Mouse (Mus musculus) left cerebral cortex, adult 2 months (tissue): Measurements from ENCODE around the gene Gins2. TPM values are rescaled to one million over a fixed set of nuclear protein-coding genes. Genes with fewer than 3 reads are reported as not detected.
A peak's percentile ranks its signal among the peaks of the same experiment; 100 is the strongest.

ENCODE experiments used
- DNase-seq, 2 experiments: peaks; one replicate each; pipeline ENCODE4 v3.0.0; 2021 to 2022; ENCODE audit warnings: low spot score in 2 of 2, mixed read lengths in 1 of 2; ENCODE audit errors: extremely low spot score in 1 of 2
- H3K27ac ChIP-seq: fragments of 200-600 bp; 2 replicates; pipeline ENCODE4 v1.8.1; 2022
- H3K4me3 ChIP-seq: fragments of 200-600 bp; 2 replicates; pipeline ENCODE4 v1.8.1; 2022
- CTCF ChIP-seq: fragments of 200-600 bp; IDR thresholded peaks from 2 replicates; pipeline ENCODE4 v1.8.1; 2022; ENCODE audit warnings: antibody characterized with exemption, mild to moderate bottlenecking, moderate library complexity
- intact Hi-C: fragments of 180-260 bp; cut with DNase I; formaldehyde crosslinking; loops from one replicate; pipeline ENCODE4 v1.15.1; 2025
- total RNA-seq, 2 experiments: library from RNA; stranded (reverse); gene quantifications; 2 replicates each; pipeline ENCODE4 v1.2.3; 2021

The Gins2 gene
- total RNA-seq, 2 experiments from 2014 or later: 1.0 to 2.9 TPM

DNA sequence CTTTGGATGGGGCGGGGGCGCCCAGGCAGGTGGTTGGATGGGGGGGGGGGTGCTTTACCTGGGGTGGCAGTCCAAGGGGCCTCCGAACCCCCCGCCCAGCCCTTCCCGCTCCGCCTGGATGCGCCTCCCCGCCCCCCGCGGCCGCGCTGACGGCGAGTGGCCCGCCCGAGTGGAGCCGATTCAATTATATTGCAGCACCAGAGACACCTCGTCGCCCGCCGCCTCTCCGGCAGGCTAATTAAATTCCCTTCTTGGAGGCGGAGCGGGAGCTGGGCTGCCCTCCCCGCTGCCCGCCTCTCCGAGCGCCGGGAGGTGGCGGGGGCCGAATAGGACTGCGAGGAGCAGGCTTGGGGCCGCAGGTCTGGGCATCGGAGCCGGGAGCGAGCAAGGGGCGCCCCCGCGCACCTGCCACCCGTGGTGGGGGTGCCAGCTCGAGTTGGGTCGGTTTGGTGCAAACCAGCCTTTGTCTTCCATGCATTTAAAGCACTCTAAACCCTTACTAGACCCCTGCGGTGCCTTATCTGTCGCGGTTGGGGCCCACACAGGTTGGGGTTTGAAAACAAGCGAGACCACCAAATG lies 51.2 kb downstream of the Gins2 start:
- intact Hi-C loops: loop anchor here (2.0 to 5.0 kb wide), 4 partner anchors 61 to 236 kb away; no protein-coding TSS in a partner anchor
- H3K4me3 ChIP-seq: peak overlapping the region; percentile 67
- no peak; the same call in 1 of the 2 replicates for TF ChIP-seq CTCF
- DNase-seq: peak; percentile 70 to 74
- peak overlapping the region; percentile 93 for H3K27ac ChIP-seq

- DNase-seq: peak; percentile 62 to 68
- H3K4me3 ChIP-seq: peak overlapping the region; percentile 67
- intact Hi-C loops: loop anchor here (2.0 to 5.0 kb wide), 4 partner anchors 61 to 235 kb away; no protein-coding TSS in a partner anchor
- peak overlapping the region; percentile 93 for H3K27ac ChIP-seq
- no peak for TF ChIP-seq CTCF
Measured at GRCm38 (mm10) chr8:120537207-120537817, 51.8 kb downstream of the Gins2 start.

DNA sequence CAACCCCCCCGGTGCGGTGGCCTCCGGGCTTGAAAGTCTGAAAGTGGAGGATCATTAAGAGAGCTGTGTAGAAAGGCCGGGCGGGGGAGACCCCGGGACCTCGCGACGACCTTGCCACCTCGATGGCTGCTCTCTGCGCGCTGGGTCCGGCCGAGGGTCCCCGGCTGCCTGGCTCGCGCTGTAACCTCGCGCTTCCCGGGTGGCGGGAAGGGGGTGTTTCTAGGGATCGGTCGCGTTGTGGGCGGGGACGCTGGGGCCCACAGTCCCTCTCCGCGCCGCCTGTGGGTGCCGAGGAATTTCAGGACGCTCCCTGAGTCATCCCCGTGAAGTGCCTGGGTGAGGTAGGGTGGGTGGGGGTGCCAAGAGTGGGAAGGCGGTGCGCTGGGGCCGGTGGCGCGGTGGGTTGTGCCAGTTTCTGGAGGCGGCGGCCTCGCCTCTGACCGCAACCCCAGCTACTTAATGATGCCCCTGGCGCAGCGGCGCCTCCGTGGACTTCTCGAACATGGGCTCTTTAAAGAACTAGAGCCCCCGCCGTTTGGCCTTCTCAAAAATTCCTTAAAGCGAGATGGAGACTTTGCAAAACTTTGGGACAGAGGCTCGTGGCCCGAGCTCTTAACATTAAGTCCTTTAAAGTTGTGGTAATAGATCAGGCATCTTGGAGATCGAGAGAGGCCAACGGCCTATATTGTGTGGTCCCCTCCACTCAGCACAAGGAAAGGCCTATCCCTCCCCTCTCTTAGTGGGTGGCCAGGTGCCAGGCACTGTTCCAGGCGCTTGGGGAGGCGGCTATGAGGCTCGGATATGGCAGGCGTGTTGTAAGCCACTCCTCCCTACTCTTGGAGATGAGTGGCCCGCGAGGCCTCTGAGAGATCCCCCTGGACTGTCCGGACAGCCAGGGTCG lies 52.5 kb downstream of the Gins2 start:
- DNase-seq: peak; percentile 56 to 63
- Histone ChIP-seq H3K4me3 (peak overlapping the region; percentile 67), H3K27ac (peak overlapping the region; percentile 93)
- intact Hi-C loops: loop anchor here (1.0 to 5.0 kb wide), 5 partner anchors 62 to 234 kb away; no protein-coding TSS in a partner anchor
- no peak for TF ChIP-seq CTCF

DNA sequence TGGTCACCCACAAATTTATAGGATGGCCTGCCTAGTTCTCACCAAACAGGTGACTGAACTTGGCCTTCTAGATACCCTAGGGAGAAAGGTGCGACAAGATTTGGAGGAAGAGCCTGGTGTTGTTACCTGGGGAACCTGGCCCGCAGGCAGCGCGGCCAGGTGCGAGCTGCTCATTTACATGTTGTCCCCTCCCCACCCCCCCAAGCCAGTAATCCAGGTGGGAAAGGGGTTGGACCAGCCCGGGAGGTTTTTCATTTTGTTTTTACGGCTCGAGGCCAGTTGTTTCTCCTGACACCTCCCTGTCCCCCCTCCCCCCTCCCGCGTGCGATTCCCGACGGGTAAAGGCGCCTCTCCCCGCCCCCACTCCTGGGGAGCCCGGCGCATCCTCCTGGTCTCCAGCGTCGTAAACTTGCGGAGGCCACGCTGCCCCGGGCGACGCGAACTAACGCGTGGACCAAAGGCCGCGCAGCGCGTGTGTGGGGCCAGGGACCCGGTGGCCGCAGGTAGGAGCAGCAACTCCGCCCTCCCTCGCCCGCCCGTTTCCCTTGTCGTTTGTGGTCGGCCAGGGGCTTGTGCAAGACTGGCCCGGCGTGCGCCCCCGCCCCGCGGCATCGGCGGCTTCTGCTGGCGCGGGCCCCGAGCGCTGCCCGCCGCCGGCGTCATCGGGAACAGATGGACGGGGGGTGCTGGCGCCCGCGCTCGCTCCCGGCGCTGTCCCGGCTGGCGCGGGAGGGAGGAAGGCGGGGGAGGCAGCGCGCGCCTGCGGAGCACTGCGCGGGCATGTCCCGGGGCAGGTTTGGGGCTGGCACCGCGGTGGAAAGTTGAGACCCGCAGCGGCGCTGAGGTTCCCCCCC lies 53.4 kb downstream of the Gins2 start:
- H3K4me3 ChIP-seq: peak overlapping the region; percentile 67
- TF ChIP-seq CTCF: no peak
- DNase-seq: peak; percentile 79 to 87
- intact Hi-C loops: loop anchor here (1.0 to 5.0 kb wide), 5 partner anchors 63 to 233 kb away; no protein-coding TSS in a partner anchor
- peak overlapping the region; percentile 93 for H3K27ac ChIP-seq

DNA sequence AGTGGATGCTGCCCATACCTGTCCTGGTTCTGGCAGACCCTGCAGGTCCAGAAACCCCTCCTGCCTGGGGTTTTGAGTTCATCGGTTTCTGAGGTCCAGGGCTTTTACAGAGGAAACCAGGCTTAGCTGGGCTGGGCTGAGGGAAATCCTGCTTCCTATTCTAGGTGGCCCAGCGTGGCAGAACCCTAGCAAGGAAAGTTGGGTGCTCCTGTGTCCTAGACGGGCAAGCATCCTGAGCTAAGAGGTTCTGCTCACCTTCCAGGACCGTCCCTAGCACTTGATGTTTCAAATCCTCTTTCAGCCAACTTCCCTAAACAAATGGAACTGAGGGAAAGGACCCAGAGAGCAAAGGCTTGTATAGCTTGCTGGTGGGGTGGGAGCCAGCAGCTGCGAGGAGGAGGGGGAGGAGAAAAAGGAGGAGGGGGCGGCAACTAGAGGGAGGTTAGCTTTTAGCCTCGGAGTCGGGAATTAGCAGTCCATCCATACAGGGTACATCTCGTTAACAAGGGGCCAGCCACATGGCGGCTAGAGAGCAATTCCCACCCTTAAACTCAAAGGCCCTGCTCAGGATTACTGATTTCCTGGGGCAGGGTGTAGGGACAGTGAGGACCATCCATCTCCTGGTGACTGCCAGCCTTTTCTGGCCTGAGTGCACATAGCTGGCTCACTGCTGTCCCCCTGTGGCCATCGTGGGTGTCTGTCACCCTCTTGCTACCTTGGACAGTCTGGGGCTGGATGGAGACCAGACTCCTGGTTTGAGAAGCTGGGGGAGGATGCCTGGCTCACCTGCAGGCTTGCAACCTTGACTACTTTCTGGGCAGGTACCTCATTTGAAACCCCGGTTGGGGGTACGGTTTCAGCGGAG lies 54.4 kb downstream of the Gins2 start:
- intact Hi-C loops: loop anchor here (1.0 to 5.0 kb wide), 4 partner anchors 46 to 232 kb away; no protein-coding TSS in a partner anchor
- Histone ChIP-seq H3K4me3 (no peak overlapping the region), H3K27ac (no peak overlapping the region)
- peak; percentile 78 to 79 for DNase-seq
- peak; percentile 97 for TF ChIP-seq CTCF

GRCm38 (mm10) chr8:120534080-120534479 lies 55.0 kb downstream of the Gins2 start:
- TF ChIP-seq CTCF: no peak
- no peak overlapping the region for H3K4me3 ChIP-seq
- intact Hi-C loops: loop anchor here (1.0 kb wide), 1 partner anchor 46 kb away; no protein-coding TSS in a partner anchor
- H3K27ac ChIP-seq: no peak overlapping the region
- no peak for DNase-seq

DNA sequence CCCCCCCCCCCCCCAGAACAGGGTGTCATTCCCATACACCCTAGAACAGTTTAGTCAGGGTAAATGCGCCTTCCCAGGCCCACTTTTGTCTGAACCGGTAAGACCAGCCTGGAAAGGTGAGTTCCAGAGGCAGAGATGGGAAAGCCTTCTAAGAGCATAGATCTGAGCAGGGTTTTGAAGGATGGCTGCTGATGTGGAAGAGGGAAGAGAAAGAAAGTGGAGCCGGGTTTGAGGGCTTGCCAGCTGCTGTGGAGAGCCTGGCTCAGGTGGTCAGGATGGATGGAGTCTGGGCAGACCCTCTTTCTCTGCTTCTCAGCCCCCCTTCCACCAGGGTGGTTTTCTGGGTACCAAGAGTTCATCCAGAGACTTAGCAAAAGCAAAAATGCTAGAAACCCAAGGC lies 55.7 kb downstream of the Gins2 start:
- intact Hi-C loops: no loop called here
- no peak overlapping the region for H3K27ac ChIP-seq

GRCm38 (mm10) chr8:120532517-120533215 lies 56.4 kb downstream of the Gins2 start:
- intact Hi-C loops: no loop called here
- peak in 1 of 2 experiments; percentile 55 for DNase-seq
- H3K4me3 ChIP-seq: peak overlapping the region; percentile 7; the same call in 1 of the 2 replicates
- H3K27ac ChIP-seq: no peak overlapping the region
- TF ChIP-seq CTCF: no peak

More for the DNA sequence above, 55.7 kb downstream of the Gins2 start:
- no peak for TF ChIP-seq CTCF
- DNase-seq: no peak
- H3K4me3 ChIP-seq: no peak overlapping the region

- Histone ChIP-seq H3K27ac (no peak overlapping the region), H3K4me3 (no peak overlapping the region)
- intact Hi-C loops: no loop called here
- TF ChIP-seq CTCF: no peak
- DNase-seq: no peak
Measured at GRCm38 (mm10) chr8:120531775-120532516, 57.2 kb downstream of the Gins2 start.
